Mouse (Mus musculus) cerebellum, adult 2 months (tissue): Measurements from ENCODE around the gene Rad18. TPM values are rescaled to one million over a fixed set of nuclear protein-coding genes. Genes with fewer than 3 reads are reported as not detected.
"Not testable (repeated sequence)": the region's sequence is repeated elsewhere in the genome, so short reads cannot be mapped to it uniquely, and the experiment has no call there.

Source experiments
- DNase-seq, 2 experiments: peaks; one replicate each; pipeline ENCODE4 v3.0.0; 2021
- H3K27ac ChIP-seq: fragments of 200-500 bp; 2 replicates; pipeline ENCODE4 v1.5.1; 2012; ENCODE audit warnings: low read length, control low read depth, inconsistent platforms; ENCODE audit not compliant: insufficient read depth
- H3K27me3 ChIP-seq: fragments of 200-500 bp; 2 replicates; pipeline ENCODE4 v1.6.1; 2012; ENCODE audit warnings: inconsistent platforms, mild to moderate bottlenecking, low read length, moderate library complexity; ENCODE audit not compliant: control insufficient read depth, insufficient read depth
- H3K4me1 ChIP-seq: fragments of 200-500 bp; 2 replicates; pipeline ENCODE4 v1.6.1; 2011; ENCODE audit warnings: low read length; ENCODE audit not compliant: control insufficient read depth, insufficient read depth
- H3K4me3 ChIP-seq: fragments of 200-500 bp; replicated peaks from 2 replicates; pipeline ENCODE3; 2011; ENCODE audit warnings: mild to moderate bottlenecking, low read depth, low read length, control low read depth; ENCODE audit not compliant: insufficient read depth
- CTCF ChIP-seq: fragments of 200-500 bp; IDR thresholded peaks from 2 replicates; pipeline ENCODE4 v1.5.1; 2011; ENCODE audit warnings: low read depth, mild to moderate bottlenecking, control low read depth, low read length, moderate library complexity, borderline replicate concordance; ENCODE audit not compliant: insufficient read depth
- POLR2A ChIP-seq: fragments of 200-500 bp; IDR thresholded peaks from 2 replicates; pipeline ENCODE4 v1.6.1; 2011; ENCODE audit warnings: low read length, control low read depth, borderline replicate concordance; ENCODE audit not compliant: insufficient read depth
- WGBS: fragments of 180-500 bp; shearing (Covaris S2); methylation state at CpG from one replicate; pipeline ENCODE4 v1.1.7; 2018; 5-methylcytosine and 5-hydroxymethylcytosine counted together
- polyA plus RNA-seq: library from polyadenylated mRNA; depleted of rRNA; stranded (reverse); fragments of >200 nt; gene quantifications from 2 replicates; pipeline ENCODE4 v1.2.3, GENCODE M21; 2012

The Rad18 gene
- polyA plus RNA-seq, 1 experiment: 3.3 TPM

DNA sequence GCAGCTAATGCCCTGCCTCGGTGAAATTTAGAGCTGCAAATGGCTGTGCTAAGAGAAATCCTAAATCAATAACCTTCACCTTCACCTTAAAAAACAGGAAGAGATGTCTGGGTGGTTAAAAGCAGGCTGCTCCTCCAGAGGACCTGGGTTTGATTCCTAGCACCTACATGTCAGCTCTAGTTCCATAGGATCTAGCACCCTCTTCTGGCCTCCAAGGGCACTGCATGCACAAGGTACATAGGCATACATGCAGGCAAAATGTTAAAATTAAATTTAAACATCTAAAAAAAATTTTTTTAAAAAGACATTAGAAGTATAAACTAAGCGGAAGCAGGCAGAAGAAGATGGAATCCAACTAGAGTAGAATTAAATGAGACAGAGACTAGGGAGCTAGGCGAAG is 35.9 kb upstream of the Rad18 start:
- H3K27ac ChIP-seq: no peak overlapping the region

DNA sequence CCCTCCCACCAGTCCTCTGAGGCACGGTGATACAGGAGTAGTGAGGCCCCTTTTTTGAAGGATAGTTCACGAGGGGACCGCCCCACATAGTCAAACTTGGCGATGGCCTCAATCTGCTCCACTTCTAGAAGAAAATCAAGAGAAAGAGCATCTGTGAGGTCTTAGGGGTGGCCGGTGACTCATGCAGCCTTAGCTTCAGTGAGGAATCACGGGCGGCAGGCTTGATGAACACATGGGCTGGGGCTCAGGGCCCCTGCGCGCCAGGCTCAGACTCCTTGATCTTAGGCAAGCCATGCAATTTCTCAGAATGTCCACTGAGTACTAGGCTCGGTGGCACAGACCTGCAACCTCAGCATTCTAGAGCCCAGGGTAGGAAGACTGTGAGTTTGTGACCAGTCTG is 34.9 kb upstream of the Rad18 start:
- no peak overlapping the region for H3K4me3 ChIP-seq
- no peak overlapping the region for H3K27ac ChIP-seq
- TF ChIP-seq POLR2A (no peak), CTCF (no peak)
- WGBS: 99% methylated on average over 10 of the region's 10 CpGs
- no peaks in the 10 kb centered on the region for H3K4me1 ChIP-seq
- peak in 1 of 2 experiments; percentile 53 for DNase-seq
- H3K27me3 ChIP-seq: no peaks in the 10 kb centered on the region

More for the DNA sequence above, 35.9 kb upstream of the Rad18 start:
- TF ChIP-seq POLR2A: no peak
- peak; percentile 33; the same call in 1 of the 2 replicates for TF ChIP-seq CTCF
- H3K4me3 ChIP-seq: no peak overlapping the region
- no peaks in the 10 kb centered on the region for H3K27me3 ChIP-seq
- 96% methylated on average over 3 of the region's 3 CpGs for WGBS
- DNase-seq: no peak
- H3K4me1 ChIP-seq: peaks cover 5% of the 10 kb centered on the region; the same call in 1 of the 2 replicates

DNA sequence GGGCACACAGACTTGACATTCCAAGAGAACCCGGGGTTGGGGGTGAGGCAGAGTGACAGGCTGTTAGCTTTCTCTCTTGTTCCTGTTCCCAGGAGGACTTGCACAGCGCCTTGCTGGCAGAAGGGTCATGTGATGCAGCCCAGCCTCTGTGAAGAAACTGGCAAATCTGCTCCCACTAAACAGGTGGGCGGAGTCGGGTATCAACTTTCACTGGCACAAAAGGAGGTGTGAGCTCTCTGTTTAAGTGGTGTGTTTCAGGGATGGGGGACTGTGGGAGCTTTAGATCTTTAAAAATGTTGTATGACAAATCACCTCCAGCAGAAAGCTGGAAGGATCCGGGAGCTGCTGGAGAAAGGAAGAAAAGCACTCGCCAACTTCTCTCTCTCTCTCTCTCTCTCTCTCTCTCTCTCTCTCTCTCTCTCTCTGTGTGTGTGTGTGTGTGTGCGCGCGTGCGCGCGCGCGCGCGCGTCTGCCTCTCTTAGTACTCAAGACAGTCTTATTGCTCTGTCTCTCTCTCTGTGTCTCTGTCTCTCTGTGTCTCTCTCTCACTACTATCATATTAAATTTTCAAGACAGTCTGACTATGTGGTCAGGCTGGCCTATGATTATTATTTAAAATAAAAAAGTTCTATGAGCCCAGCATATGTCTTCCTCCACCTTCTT is 32.4 kb upstream of the Rad18 start:
- TF ChIP-seq CTCF: no peak
- TF ChIP-seq POLR2A: no peak
- no peak for DNase-seq
- Histone ChIP-seq H3K27me3 (no peaks in the 10 kb centered on the region), H3K27ac (no peak overlapping the region), H3K4me1 (no peaks in the 10 kb centered on the region), H3K4me3 (no peak overlapping the region)
- 17% methylated on average over 17 of the region's 17 CpGs for WGBS

DNA sequence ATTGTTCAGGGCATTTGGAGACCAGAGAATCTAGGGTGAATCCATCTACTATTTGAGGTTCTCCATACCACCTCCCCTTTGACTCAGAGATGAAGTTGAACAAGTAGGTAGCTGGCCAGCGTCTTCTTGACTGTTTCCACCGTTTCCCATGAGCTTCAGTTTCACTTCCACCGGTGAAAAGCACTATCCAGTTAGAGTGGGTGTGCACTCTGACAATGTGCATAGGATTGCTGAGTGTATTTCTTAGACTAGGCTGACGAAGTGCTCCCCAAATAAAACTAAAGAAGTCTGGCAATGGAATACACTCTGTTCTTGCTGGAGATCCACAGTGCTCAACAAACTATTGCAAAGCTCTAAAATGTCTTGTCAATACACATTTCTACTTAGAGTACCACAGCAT is 29.0 kb upstream of the Rad18 start:
- H3K27ac ChIP-seq: no peak overlapping the region
- WGBS: 90% methylated on average over 4 of the region's 4 CpGs
- DNase-seq: no peak

DNA sequence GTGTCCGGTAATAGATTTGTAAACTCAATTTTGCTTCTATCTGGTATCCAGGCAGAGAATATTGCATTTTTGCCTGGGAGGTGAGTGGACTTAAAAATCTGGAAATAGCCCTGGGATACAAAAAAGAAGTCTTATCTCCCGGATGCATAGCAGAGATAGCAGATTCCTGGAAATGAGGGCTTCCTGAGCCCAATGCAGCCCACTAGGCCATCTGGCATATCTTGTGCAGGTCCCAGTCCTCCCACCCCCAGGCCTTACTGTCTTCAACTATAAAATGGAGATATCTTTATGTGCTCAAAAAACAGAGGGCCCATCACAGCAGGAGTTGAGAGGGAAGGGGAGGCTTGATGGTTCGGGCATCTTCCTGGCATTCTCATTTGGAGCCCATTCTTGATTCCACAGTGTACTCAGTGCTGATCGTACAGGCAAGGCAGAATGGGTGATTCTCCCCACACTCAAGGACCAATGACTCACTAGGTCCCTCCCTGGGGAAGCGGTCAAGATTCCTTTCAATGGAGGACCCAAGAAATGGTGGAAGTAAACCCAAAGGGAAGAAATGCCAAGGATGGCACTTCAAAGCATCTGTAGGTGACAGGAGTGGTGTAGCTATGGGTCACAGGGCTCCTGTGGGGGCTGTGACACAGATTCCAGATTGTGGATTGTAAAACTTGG is 24.1 kb upstream of the Rad18 start:
- H3K4me3 ChIP-seq: no peak overlapping the region
- H3K27ac ChIP-seq: no peak overlapping the region
- H3K4me1 ChIP-seq: no peaks in the 10 kb centered on the region
- 62% methylated on average over 5 of the region's 5 CpGs for WGBS
- DNase-seq: no peak
- TF ChIP-seq POLR2A (no peak), CTCF (no peak)
- no peaks in the 10 kb centered on the region for H3K27me3 ChIP-seq

More for the DNA sequence above, 29.0 kb upstream of the Rad18 start:
- Histone ChIP-seq H3K27me3 (no peaks in the 10 kb centered on the region), H3K4me3 (no peak overlapping the region), H3K4me1 (no peaks in the 10 kb centered on the region)
- TF ChIP-seq CTCF (no peak), POLR2A (no peak)

DNA sequence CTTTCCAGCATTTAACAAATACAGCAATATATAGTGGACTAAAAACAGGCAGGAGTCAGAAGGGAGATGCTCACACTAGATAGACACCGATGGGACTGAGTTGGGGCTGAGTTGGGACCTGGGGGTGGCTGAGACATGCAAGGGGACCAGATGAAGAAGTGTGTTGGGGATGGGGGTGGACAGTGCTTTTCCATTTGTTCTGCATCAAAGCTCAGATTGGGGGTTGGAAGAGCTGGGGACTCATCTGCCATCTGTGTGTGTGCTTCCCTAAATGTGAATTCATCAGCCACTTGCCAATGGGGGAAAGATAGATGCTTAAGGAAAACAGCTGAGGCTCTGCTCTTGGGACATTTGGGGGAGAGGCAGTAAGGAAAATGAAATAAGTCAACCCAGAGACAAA is 23.5 kb upstream of the Rad18 start:
- no peak overlapping the region for H3K4me3 ChIP-seq
- no peaks in the 10 kb centered on the region for H3K27me3 ChIP-seq
- H3K27ac ChIP-seq: no peak overlapping the region
- no peaks in the 10 kb centered on the region for H3K4me1 ChIP-seq
- no peak for TF ChIP-seq POLR2A
- no peak for TF ChIP-seq CTCF
- WGBS: 83% methylated on average over 1 of the region's 1 CpGs
- no peak for DNase-seq

DNA sequence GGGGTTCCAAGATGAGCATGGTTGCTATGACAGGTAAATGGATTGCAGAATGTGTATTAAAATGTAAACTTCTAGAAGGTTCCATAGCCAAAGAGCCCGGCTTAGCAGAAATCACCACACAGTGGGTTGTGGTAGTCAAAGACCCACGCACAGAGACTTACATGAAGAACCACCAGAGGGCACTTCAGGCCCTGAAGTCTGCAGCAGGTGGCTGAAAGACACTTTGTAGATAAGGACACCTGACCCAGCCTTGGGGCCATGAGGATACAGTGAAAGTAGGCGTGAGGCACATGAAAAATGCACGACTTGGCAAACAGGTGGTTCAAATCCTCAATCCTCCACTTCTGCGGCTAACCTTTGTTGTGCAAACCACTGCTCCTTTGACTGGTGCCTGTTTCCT is 20.7 kb upstream of the Rad18 start:
- no peak overlapping the region for H3K27ac ChIP-seq
- no peaks in the 10 kb centered on the region for H3K27me3 ChIP-seq
- no peaks in the 10 kb centered on the region for H3K4me1 ChIP-seq
- TF ChIP-seq CTCF: peak; percentile 75
- TF ChIP-seq POLR2A: no peak
- DNase-seq: peak; percentile 51 to 56
- no peak overlapping the region for H3K4me3 ChIP-seq
- WGBS: 48% methylated on average over 5 of the region's 5 CpGs

DNA sequence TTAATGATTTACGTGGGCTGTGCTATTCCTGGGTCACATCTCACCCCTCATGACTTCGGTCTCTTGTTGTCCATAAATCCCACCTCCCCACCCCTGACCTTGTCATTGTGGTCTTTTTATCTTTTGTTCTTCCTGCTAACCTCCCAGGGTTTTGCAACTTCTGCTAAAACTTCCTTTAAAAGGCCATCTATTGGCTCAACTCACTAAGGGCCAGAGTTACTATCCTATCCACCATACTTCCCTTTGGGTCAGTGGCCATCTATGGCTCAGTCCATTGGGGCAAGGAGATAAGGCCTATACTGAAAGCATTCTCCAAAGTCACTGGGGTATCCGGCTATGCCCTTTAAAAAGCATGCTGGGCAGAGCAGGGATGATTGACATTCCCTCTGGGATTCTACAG is 17.5 kb upstream of the Rad18 start:
- WGBS: 78% methylated on average over 3 of the region's 3 CpGs
- DNase-seq: no peak

DNA sequence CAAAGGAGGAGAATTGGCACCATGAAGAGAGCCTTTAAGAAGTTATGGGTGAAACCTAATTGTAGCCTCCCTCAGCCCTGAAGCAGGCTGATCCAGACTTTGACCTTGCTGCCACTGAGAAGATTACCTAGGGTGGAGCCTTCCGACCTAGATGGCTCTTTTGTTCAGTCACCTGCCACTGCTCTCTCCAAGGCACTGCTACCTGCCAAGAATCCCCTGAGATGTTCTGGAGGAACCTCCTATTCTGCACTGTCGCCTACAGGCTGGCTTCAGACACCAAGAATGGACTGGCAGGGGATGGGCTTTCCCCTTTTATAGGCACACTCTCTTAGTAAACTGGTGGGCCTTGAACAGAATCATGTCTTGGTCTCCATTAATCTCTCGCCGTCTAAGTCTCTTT is 5.8 kb upstream of the Rad18 start:
- not testable (repeated sequence) for H3K4me1 ChIP-seq, DNase-seq, H3K27ac ChIP-seq, H3K27me3 ChIP-seq, H3K4me3 ChIP-seq
- WGBS: 83% methylated on average over 4 of the region's 4 CpGs

More for the DNA sequence above, 17.5 kb upstream of the Rad18 start:
- no peaks in the 10 kb centered on the region for H3K4me1 ChIP-seq
- no peaks in the 10 kb centered on the region for H3K27me3 ChIP-seq
- TF ChIP-seq CTCF: no peak
- no peak for TF ChIP-seq POLR2A
- no peak overlapping the region for H3K27ac ChIP-seq
- no peak overlapping the region for H3K4me3 ChIP-seq
